Mouse (Mus musculus) lung, embryonic 16.5 days (tissue): ENCODE results near the gene Lonp1. TPM values are rescaled to one million over a fixed set of nuclear protein-coding genes. Genes with fewer than 3 reads are reported as not detected.

Experiments used
- ATAC-seq: fragments of 200-750 bp; cut with Nextera tagmentation; 2 replicates; pipeline ENCODE4 v1.8.0; 2017; ENCODE audit warnings: low read depth, mild to moderate bottlenecking, moderate library complexity
- H3K27ac ChIP-seq: fragments of 300-500 bp; sonication (generic); 2 replicates; pipeline ENCODE4 v1.5.1; 2014; ENCODE audit warnings: mild to moderate bottlenecking, control low read depth, low read length
- H3K27me3 ChIP-seq: fragments of 300-500 bp; sonication (generic); 2 replicates; pipeline ENCODE4 v1.6.1; 2014; ENCODE audit warnings: low read depth, low read length, mixed read lengths; ENCODE audit not compliant: control insufficient read depth, insufficient read depth
- H3K36me3 ChIP-seq: fragments of 300-500 bp; sonication (generic); 2 replicates; pipeline ENCODE4 v1.6.1; 2014; ENCODE audit warnings: low read length; ENCODE audit not compliant: control insufficient read depth, insufficient read depth
- H3K4me1 ChIP-seq: fragments of 300-500 bp; sonication (generic); replicated peaks from 2 replicates; pipeline ENCODE4 v1.6.1; 2014; ENCODE audit warnings: low read length, mixed read lengths; ENCODE audit not compliant: control insufficient read depth, insufficient read depth
- H3K4me2 ChIP-seq: fragments of 300-500 bp; sonication (generic); 2 replicates; pipeline ENCODE4 v1.6.1; 2014; ENCODE audit warnings: low read depth, low read length, control low read depth
- H3K4me3 ChIP-seq: fragments of 300-500 bp; sonication (generic); 2 replicates; pipeline ENCODE4 v1.5.1; 2014; ENCODE audit warnings: mild to moderate bottlenecking, low read length, control low read depth
- H3K9ac ChIP-seq: fragments of 300-500 bp; sonication (generic); 2 replicates; pipeline ENCODE4 v1.6.1; 2014; ENCODE audit warnings: low read length, control low read depth
- H3K9me3 ChIP-seq: fragments of 300-500 bp; sonication (generic); 2 replicates; pipeline ENCODE4 v1.6.1; 2016; ENCODE audit warnings: low read length; ENCODE audit not compliant: control insufficient read depth
- WGBS: fragments of 180-500 bp; shearing (Covaris S2); extraction: QIAGEN DNeasy Blood & Tissue Kit; methylation state at CpG from one replicate; pipeline ENCODE4 v1.1.7; 2014; 5-methylcytosine and 5-hydroxymethylcytosine counted together
- polyA plus RNA-seq: library from polyadenylated mRNA; unstranded; fragments of >200 nt; fragmentation: Nextera tagmentation; extraction: Ambion mirVana; gene quantifications from 2 replicates; pipeline ENCODE4 v1.2.1, GENCODE M21; 2015

Gene Lonp1
- 41.1 and 41.7 TPM in 2 replicates for polyA plus RNA-seq

DNA sequence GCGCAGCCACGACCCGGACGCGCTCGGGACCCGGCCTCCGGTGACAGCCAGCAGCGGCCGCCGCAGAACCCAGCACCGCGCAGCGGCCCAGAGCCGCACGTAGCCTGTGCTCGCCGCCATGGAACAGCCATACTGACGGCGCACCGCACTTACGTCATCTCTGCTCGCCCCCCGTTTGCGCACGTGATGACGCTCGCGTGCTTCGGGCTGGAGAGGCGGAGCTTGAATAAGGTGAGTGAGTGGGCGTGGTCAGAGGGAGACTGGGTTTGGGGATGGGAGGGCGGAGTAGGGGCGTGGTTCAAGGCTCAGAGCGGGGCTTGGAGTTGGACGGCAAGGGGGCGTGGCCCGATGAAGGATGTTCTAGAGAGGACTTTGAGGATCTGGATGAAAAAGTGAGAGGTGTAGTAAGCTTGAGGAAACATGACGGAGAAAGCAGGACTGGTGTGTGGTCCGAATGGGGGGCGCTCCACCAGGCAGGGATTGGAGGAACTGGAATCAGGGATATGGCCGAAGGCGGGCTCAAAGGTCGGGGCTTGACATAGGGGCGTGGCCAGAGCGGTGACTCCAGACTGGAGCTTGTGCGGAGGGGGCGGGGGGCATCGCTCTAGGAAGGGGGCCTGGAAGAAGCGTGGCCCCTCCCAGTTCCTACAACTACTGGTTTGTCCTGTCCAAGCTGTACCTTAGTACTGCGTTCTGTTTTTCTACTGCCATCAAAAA lies at the start of gene Lonp1:
TSS of gene Lonp1 (minus strand) at position 134 of the 717 bp plus-strand sequence.
- Histone ChIP-seq H3K4me3 (peak within 1 kb of the TSS; percentile 85), H3K9me3 (no peaks in the 10 kb centered on the region), H3K27ac (peak within 1 kb of the TSS; percentile 56; the same call in 1 of the 2 replicates), H3K27me3 (no peaks in the 10 kb centered on the region), H3K9ac (peak within 1 kb of the TSS; percentile 92), H3K4me1 (peaks cover 10% of the 10 kb centered on the region), H3K36me3 (peaks cover 13% of the 10 kb centered on the region), H3K4me2 (peak within 1 kb of the TSS; percentile 96)
- under 1% methylated on average over 50 of the region's 51 CpGs for WGBS
- ATAC-seq = peak; percentile 96

DNA sequence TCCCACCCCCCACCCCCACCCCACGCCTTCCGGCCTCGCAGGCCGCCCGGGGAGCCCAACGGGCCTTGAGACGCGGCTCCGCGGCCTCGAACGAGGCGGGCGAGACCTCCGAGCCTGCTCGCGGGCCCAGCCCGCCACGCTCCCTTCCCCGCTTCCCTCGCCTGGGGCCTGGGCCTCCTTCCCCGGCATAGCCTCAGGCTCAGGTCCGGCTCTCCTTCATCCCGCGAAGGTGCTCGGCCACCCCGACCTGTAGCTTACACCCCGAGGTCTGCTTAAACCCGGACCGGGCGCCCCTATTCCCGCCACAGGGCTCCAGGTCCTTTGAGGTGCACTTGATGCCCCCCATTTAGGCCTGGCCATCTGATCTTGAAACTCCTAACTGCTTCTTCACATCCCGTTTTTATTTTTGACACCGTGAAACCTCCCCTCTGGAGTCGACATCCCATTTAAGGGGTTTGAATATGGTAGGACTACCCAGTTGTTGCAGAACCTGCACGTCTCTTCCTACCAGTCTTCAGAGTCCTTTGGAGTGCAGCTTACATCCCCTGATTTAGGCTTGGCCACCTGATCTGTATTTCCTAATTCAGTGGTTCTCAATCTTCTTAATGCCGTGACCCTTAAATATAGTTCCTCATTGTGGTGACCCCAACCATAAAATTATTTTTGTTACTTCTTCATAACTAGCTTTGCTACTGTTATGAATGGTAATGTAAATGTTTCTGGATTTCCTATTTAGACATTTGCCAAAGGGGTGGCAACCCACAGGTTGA lies 47.1 kb upstream of the Lonp1 start:
- Histone ChIP-seq H3K36me3 (peaks cover 19% of the 10 kb centered on the region), H3K9me3 (no peaks in the 10 kb centered on the region), H3K27ac (peak overlapping the region; percentile 78), H3K9ac (peak overlapping the region; percentile 82), H3K27me3 (no peaks in the 10 kb centered on the region), H3K4me1 (peaks cover 16% of the 10 kb centered on the region), H3K4me2 (peak overlapping the region; percentile 83), H3K4me3 (peak overlapping the region; percentile 80)
- ATAC-seq = no peak
- under 1% methylated on average over 31 of the region's 37 CpGs for WGBS

DNA sequence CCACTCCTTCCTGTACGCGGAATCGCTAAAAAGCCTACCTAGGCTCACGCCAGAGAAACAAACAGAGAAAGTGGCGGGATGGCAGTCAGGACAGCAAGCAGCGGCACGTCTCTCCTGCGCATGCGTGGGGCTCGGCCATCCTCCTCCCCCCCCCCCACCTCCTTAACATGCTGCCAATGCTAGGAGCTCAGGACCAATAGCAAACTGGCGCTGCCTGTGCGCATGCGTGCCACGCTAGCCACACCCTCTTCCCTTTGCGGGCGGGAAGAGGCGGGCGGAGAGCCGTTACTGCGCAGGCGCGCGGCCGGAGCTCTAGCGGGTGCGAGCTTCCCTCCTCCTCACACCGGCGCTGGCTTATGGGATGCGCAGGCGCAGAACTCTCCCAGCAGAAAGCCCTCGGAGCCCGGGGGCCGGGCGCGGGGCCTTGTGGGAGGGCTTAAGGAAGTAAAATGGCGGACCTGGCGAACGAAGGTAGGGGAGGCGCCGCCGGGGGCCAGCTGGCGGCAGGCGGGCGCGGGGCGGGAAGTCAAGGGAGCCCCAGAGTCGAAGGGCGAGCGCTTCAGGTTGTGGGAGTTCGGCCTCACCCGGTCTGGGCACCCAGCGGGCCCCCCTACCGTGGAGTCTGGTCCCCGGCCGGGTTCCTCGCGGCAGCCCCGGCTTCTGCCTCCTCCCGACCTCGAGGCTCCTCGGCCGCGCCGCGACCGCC lies 46.4 kb upstream of the Lonp1 start, which contains the start of gene Ranbp3:
TSS of gene Ranbp3 (plus strand) at position 354 of the 706 bp plus-strand sequence.
- H3K9ac ChIP-seq = peak within 1 kb of the TSS; percentile 89
- peak within 1 kb of the TSS; percentile 96 for H3K27ac ChIP-seq
- WGBS = 0% methylated on average over 46 of the region's 66 CpGs
- H3K4me3 ChIP-seq = peak within 1 kb of the TSS; percentile 80
- H3K27me3 ChIP-seq = no peaks in the 10 kb centered on the region
- H3K4me1 ChIP-seq = peaks cover 18% of the 10 kb centered on the region
- ATAC-seq = peak; percentile 94
- no peaks in the 10 kb centered on the region for H3K9me3 ChIP-seq
- H3K4me2 ChIP-seq = peak within 1 kb of the TSS; percentile 83
- H3K36me3 ChIP-seq = peaks cover 19% of the 10 kb centered on the region

DNA sequence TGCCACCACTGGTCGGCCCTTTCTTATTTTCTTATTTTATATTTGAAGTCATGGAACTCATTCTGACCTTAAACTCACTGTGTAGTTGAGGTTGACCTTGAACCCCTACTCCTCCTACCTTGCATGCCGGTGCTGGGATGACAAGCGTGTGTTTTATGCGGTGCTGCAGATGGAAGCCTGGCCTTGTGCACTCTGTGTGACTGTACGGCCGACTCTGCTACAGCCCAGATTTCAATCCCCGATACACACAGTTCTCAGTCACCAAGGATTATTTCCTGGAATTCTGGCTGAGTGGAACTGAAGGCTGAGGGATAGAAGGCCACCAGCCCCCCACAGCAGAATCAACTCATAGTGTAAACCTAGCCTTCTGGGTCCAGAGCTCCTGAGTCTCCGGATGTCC lies 43.1 kb upstream of the Lonp1 start:
- Histone ChIP-seq H3K27me3 (no peaks in the 10 kb centered on the region), H3K4me1 (peaks cover 9% of the 10 kb centered on the region), H3K4me3 (no peak overlapping the region), H3K36me3 (no peaks in the 10 kb centered on the region), H3K27ac (no peak overlapping the region), H3K4me2 (no peak overlapping the region), H3K9ac (no peak overlapping the region), H3K9me3 (no peaks in the 10 kb centered on the region)
- 83% methylated on average over 8 of the region's 8 CpGs for WGBS
- ATAC-seq = no peak

DNA sequence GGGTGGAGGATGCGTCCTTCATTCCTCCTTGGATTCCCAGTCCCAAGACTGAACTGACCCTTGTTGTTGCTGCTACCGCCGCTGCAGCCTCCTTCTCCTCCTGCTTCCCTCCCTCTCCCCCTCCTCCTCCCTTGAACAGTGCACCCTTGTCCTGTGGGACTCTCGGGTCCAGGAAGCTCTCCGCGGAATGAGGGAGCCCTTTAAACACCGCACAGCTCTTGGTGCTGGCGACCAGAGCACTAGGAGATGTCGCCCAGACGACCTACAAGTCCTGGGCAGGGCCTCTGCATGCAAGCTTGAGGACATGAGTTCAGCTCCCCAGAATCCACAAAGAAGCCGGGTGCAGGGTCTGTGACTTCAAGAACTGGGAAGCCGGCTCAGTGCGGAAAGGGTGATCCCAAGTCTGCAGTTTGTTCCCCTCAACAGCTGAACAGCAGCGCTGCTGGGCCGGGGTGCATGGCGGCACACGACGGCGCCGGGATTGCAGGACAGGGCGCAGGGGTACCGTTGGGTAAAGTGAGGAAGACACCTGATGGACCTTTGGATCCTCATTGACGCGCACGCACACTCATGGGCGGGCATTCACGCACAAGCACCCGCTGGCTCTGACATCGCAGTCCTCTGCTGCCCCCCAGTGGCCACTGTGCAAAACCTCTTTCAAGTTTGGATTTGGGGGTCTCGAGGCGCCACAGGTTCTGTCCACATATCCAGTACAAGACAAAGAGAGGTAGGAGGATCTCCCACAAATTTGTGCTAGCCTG lies 41.9 kb upstream of the Lonp1 start:
- no peak for ATAC-seq
- H3K9me3 ChIP-seq = no peaks in the 10 kb centered on the region
- WGBS = 3% methylated on average over 31 of the region's 31 CpGs
- H3K36me3 ChIP-seq = no peaks in the 10 kb centered on the region
- no peak overlapping the region for H3K27ac ChIP-seq
- peaks cover 9% of the 10 kb centered on the region for H3K4me1 ChIP-seq
- peak overlapping the region; percentile 49 for H3K4me3 ChIP-seq
- no peaks in the 10 kb centered on the region for H3K27me3 ChIP-seq
- H3K4me2 ChIP-seq = peak overlapping the region; percentile 96
- peak overlapping the region; percentile 68 for H3K9ac ChIP-seq

DNA sequence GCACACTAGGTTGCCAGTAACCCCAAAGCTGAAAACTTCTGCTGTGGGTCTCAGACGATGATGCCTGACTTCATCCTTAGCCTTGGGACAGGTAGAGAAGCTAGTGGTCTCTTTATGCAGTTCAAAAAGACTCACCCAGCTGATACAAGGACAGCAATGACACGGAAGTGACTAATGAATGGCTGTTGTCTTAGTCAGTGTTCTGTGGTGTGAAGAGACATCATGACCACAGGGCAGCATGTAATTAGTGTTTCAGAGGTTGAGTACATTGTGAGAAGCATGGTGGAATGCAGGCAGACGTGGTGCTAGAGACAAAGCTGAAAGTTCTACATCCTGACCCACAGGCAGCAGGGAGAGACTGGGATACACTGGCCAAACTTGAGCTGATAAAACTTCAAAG lies 40.9 kb upstream of the Lonp1 start:
- Histone ChIP-seq H3K4me2 (no peak overlapping the region), H3K4me3 (no peak overlapping the region), H3K4me1 (peaks cover 9% of the 10 kb centered on the region), H3K36me3 (no peaks in the 10 kb centered on the region), H3K27ac (no peak overlapping the region), H3K9me3 (no peaks in the 10 kb centered on the region), H3K9ac (no peak overlapping the region), H3K27me3 (no peaks in the 10 kb centered on the region)
- ATAC-seq = no peak
- WGBS = 63% methylated on average over 3 of the region's 3 CpGs

DNA sequence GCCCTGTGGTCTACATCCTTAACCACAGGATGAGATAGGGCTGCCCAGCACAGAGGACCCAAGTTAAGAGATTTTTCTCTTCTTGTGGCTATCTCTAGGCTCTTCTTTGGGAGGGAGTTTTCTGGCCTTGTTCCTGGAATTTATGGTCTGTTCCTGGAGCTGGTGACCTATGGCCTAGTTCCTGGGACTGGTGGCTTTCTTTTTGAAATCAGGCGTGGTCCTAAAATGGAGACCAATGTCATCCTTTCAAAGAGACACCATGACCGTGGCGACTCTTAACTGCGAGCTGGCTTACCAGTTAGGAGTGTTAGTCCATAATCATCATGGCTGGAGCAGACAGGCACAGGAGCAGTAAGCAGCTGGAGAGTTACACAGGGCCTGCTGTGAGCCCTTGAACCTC lies 39.7 kb upstream of the Lonp1 start:
- Histone ChIP-seq H3K4me2 (no peak overlapping the region), H3K9me3 (no peaks in the 10 kb centered on the region), H3K4me1 (peaks cover 9% of the 10 kb centered on the region), H3K4me3 (no peak overlapping the region), H3K27me3 (no peaks in the 10 kb centered on the region), H3K9ac (no peak overlapping the region), H3K36me3 (no peaks in the 10 kb centered on the region), H3K27ac (no peak overlapping the region)
- no peak for ATAC-seq
- WGBS = 88% methylated on average over 4 of the region's 4 CpGs

DNA sequence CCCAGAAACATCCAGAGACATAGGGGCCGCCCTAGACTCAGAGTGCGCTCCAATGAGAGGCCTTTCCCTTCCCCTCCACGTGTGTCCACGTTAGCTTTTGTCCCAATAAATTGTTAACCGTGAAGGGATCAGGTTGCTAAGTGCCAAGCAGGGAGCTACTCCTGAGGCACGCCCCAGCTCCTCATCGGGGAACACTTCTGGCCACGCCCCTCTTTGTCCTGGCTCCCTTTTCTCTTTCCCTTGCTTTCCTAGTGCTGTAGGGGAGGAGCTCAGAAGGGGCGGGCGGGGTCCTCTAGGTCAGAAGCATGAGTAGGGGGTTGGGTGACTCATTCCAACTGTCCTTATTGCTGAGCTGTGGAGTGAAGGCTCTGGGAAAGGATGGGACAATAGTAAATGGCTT lies 37.6 kb upstream of the Lonp1 start:
- peak overlapping the region; percentile 43; the same call in 1 of the 2 replicates for H3K27ac ChIP-seq
- ATAC-seq = peak; percentile 77
- H3K9me3 ChIP-seq = no peaks in the 10 kb centered on the region
- H3K27me3 ChIP-seq = no peaks in the 10 kb centered on the region
- H3K9ac ChIP-seq = peak overlapping the region; percentile 50
- H3K4me2 ChIP-seq = peak overlapping the region; percentile 49
- H3K36me3 ChIP-seq = no peaks in the 10 kb centered on the region
- WGBS = 3% methylated on average over 10 of the region's 10 CpGs
- peaks cover 9% of the 10 kb centered on the region for H3K4me1 ChIP-seq
- peak overlapping the region; percentile 27 for H3K4me3 ChIP-seq
